Mouse (Mus musculus): ENCODE data around the gene Kmt2d. TPM values are rescaled to one million over a fixed set of nuclear protein-coding genes. Genes with fewer than 3 reads are reported as not detected.

The Kmt2d gene
- polyA plus RNA-seq, 1 experiment from 2014 or later, result 20.1 TPM

DNA sequence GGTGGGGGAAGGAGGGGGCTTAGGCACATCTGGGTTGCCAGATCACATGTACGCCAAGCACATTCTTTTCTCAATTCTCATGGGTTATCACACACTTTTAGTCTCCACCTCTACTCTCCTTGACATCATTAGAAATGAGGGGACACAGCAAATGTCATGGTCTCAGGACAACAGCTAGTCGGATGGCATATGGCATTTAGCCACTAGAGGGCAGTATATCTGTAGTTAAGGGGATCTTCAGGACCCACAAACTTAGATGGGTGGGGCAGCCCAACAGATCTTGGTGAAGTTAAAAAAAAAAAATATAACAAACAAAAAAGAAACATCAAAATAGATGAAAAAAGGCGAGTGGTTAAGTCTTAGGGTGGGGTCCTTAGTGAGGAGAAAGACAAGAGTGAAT lies 6.3 kb upstream of the Kmt2d start:
- WGBS, result 17% methylated on average over 3 of the region's 3 CpGs
- H3K4me1 ChIP-seq (replicated peaks; ENCODE audit: control insufficient read depth, insufficient read depth, low read length), result peaks cover 2% of the 10 kb centered on the region; the same call in 1 of the 2 replicates

DNA sequence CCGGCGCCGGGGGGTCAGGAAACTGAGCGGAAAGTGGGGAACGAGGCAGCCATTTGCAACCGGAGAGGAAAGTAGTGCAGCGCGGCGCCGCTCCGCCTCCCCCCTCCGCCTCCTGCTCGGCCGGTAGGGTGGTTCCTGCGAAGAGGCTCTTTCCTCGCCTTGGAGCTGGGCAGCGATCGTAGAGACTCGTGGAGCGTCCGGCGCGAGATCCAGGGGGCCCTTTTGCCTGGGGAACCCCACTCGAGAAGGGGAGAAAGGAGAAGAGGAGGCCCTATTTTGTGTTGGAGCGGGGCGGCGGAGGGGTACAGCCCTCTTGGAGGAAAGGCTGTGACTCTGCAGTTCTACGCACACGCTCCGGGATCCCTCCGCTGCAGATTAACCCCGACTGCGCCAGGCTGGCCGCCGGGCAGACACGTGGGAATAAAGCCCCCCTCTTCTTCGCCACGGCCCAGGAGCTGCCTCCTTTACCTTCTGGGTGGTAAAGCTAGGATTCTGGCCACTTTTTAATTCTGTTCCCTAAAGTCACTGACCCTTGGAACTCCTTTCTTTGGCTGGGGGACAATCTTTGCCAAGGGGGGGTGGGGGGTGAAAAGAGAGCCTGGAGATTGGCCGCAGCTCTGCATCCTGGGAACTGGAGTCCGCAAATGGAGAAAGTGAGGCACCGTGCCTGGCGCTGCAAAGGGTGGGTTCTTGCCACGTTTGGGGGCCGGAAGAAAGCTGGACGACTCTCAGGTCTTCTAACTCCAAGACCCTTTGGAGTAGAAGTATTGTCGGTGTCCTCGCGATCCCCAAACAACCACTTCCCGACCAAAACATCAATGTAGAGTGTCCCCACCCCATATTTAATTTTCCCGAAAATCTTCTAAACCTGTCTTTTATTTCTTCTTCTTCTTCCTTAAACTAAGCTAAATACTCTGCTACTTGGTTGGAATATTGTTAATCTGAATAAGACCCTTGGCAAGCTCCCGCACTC lies 1.2 kb upstream of the Kmt2d start:
- H3K4me2 ChIP-seq (ENCODE audit: low read depth, low read length, severe bottlenecking), result peak overlapping the region; percentile 98
- no peaks in the 10 kb centered on the region for H3K36me3 ChIP-seq (ENCODE audit: control insufficient read depth, insufficient read depth, low read length)
- H3K4me3 ChIP-seq (ENCODE audit: low read depth, low read length), result peak overlapping the region; percentile 99
- DNase-seq (ENCODE audit: low spot score), result peak; percentile 97
- no peaks in the 10 kb centered on the region for H3K9me3 ChIP-seq (ENCODE audit: control insufficient read depth, low read length)
- 2% methylated on average over 51 of the region's 51 CpGs for WGBS
- peak overlapping the region; percentile 95 for H3K27ac ChIP-seq (ENCODE audit: low read depth, low read length)
- H3K9ac ChIP-seq (ENCODE audit: low read length), result peak overlapping the region; percentile 99
- ATAC-seq (replicated peaks; ENCODE audit: low FRiP score), result peak; percentile 81
- no peaks in the 10 kb centered on the region for H3K27me3 ChIP-seq (ENCODE audit: control insufficient read depth, insufficient read depth, low read length)
- peaks cover 24% of the 10 kb centered on the region for H3K4me1 ChIP-seq (replicated peaks; ENCODE audit: control insufficient read depth, insufficient read depth, low read length)

More for the DNA sequence above, 6.3 kb upstream of the Kmt2d start:
- Histone ChIP-seq H3K4me2 (ENCODE audit: low read depth, low read length, severe bottlenecking) (no peak overlapping the region), H3K9ac (ENCODE audit: low read length) (no peak overlapping the region), H3K9me3 (ENCODE audit: control insufficient read depth, low read length) (no peaks in the 10 kb centered on the region), H3K36me3 (ENCODE audit: control insufficient read depth, insufficient read depth, low read length) (no peaks in the 10 kb centered on the region), H3K27me3 (ENCODE audit: control insufficient read depth, insufficient read depth, low read length) (no peaks in the 10 kb centered on the region), H3K4me3 (ENCODE audit: low read depth, low read length) (no peak overlapping the region), H3K27ac (ENCODE audit: low read depth, low read length) (no peak overlapping the region)
- ATAC-seq (replicated peaks; ENCODE audit: low FRiP score) (no peak), DNase-seq (ENCODE audit: low spot score) (peak; percentile 73)

DNA sequence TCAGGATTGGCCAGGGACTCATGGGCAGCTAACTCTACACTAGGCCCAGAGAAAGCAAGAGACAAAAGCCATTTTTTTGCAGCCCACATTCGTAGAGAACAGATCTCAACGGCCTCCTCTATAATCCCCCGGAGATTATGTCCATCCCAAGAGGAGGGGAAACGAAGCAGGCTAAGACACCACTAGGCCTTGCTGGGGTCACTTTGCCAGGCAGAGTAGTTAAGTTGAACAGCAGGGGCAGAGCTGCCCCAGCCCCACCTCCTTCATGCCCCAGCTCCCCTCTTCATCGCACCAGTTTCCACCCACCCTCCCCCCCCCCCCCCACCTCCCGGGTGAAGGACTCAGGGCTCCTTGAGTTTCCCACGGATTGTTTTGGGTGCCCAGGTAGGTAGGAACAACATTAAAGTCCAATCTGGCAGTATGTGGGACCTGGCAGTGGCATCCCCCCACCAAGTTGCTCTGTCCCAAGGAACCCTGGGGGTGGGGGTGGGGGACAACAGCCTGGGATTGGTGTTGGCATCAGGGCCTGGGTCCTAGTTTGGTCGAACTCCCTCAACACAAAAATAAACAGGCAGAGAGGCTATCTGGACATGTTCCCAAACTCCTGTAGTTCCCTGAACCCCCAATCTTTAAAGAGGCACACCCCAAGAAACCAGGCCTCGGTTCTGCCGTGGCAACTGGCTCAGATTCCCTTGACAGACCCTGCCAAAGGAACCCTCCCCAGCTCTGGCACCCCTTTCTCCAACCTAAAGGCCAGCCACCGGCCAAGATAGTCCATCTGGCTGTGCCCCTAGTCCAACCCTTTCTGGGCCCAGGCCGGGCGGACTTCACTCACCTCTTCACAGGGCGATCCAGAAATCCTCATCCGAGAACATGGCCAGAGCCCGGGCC lies 580 bp downstream of the Kmt2d start:
- peak overlapping the region; percentile 99 for H3K4me3 ChIP-seq (ENCODE audit: low read depth, low read length)
- peak overlapping the region; percentile 98 for H3K4me2 ChIP-seq (ENCODE audit: low read depth, low read length, severe bottlenecking)
- peaks cover 5% of the 10 kb centered on the region for H3K36me3 ChIP-seq (ENCODE audit: control insufficient read depth, insufficient read depth, low read length)
- H3K9ac ChIP-seq (ENCODE audit: low read length), result peak overlapping the region; percentile 99
- H3K27me3 ChIP-seq (ENCODE audit: control insufficient read depth, insufficient read depth, low read length), result no peaks in the 10 kb centered on the region
- peak overlapping the region; percentile 95 for H3K27ac ChIP-seq (ENCODE audit: low read depth, low read length)
- H3K4me1 ChIP-seq (replicated peaks; ENCODE audit: control insufficient read depth, insufficient read depth, low read length), result peaks cover 24% of the 10 kb centered on the region
- under 1% methylated on average over 15 of the region's 16 CpGs for WGBS
- ATAC-seq (replicated peaks; ENCODE audit: low FRiP score) (no peak), DNase-seq (ENCODE audit: low spot score) (peak; percentile 60)
- no peaks in the 10 kb centered on the region for H3K9me3 ChIP-seq (ENCODE audit: control insufficient read depth, low read length)

DNA sequence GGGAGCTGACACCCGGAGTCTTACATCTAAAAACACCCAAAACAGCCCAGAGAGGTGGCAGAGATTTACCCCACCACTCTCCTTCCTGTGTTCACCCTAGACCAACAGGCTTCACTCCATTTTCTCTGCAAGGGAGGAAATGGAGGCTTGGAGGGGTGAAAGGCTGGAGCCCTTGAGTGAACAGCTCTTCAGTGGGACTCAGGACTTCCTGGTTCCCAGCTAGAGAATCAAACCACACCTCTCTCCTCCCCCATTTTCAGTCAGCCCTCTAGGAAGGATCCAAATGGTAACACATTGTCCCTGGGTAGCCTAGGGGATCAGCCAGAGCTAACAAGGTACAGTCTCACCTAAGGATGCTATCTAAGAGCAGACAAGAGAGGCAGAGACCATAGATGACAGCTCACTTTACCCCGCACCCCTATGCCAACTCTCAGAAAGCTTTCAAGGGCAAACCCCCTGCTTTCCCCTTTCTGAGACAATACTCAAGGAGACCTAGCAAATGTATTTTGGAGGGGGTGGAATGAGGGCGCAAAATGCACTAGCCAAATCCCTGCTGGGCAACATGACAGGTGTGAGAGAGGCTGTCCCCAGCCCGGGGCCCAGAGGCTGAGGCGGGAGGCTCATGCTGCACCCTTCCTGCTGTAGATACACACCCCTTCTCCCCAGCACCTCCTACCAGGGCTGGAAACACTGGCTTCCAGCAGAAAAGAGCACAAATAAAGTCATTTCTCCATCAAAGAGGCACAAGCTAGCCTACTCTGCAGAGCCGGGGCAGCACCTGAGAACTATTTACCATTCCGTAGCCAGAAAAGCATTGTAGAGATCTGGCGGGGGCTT lies 1.4 kb downstream of the Kmt2d start:
- DNase-seq (ENCODE audit: low spot score) (peak; percentile 53), ATAC-seq (replicated peaks; ENCODE audit: low FRiP score) (no peak)
- Histone ChIP-seq H3K9ac (ENCODE audit: low read length) (peak overlapping the region; percentile 99), H3K27me3 (ENCODE audit: control insufficient read depth, insufficient read depth, low read length) (no peaks in the 10 kb centered on the region), H3K4me3 (ENCODE audit: low read depth, low read length) (peak overlapping the region; percentile 99), H3K4me1 (replicated peaks; ENCODE audit: control insufficient read depth, insufficient read depth, low read length) (peaks cover 24% of the 10 kb centered on the region), H3K36me3 (ENCODE audit: control insufficient read depth, insufficient read depth, low read length) (peaks cover 13% of the 10 kb centered on the region), H3K4me2 (ENCODE audit: low read depth, low read length, severe bottlenecking) (peak overlapping the region; percentile 98), H3K9me3 (ENCODE audit: control insufficient read depth, low read length) (no peaks in the 10 kb centered on the region), H3K27ac (ENCODE audit: low read depth, low read length) (0 out of 2 replicates have a peak overlapping the region, but pooled peaks have one; percentile 37)
- WGBS, result 21% methylated on average over 8 of the region's 8 CpGs

DNA sequence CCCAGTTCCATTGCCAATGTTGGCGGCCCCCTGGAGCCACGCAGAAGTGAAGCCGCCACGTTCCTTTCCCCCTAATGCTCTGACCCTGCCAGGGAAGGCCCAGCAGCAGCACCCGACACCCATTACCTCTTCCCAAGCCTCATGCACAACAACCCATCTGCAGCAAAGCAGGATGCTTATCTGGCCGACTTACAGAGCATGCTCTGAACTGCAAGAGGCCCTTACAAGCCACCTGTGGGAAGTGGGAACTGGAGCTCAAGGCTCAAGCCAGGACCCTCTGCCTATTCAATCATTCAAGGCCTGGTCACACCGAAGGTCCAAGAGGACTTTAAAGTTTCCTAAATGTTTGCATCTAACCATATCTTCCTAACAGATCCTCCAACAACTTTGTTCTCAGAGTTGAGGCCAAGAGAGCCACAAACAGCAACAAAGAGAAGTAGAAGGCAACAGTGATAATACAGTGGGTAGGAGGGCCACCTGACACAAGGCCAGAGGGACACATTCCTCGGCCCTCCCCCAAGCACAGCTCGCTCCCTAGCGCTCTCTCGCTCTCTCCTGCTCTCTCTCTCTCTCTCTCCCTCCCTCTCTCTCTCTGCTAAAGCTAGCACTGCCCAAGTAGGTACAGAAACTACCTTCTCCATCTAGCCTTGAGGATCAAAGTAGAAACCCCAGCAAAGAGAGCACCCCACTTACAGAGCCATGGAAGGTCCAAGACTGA lies 2.5 kb downstream of the Kmt2d start:
- peaks cover 24% of the 10 kb centered on the region for H3K4me1 ChIP-seq (replicated peaks; ENCODE audit: control insufficient read depth, insufficient read depth, low read length)
- 37% methylated on average over 11 of the region's 11 CpGs for WGBS
- DNase-seq (ENCODE audit: low spot score) (no peak), ATAC-seq (replicated peaks; ENCODE audit: low FRiP score) (no peak)
- H3K4me3 ChIP-seq (ENCODE audit: low read depth, low read length), result peak overlapping the region; percentile 99
- peaks cover 14% of the 10 kb centered on the region for H3K36me3 ChIP-seq (ENCODE audit: control insufficient read depth, insufficient read depth, low read length)
- no peaks in the 10 kb centered on the region for H3K27me3 ChIP-seq (ENCODE audit: control insufficient read depth, insufficient read depth, low read length)
- H3K4me2 ChIP-seq (ENCODE audit: low read depth, low read length, severe bottlenecking), result peak overlapping the region; percentile 98
- no peaks in the 10 kb centered on the region for H3K9me3 ChIP-seq (ENCODE audit: control insufficient read depth, low read length)
- H3K27ac ChIP-seq (ENCODE audit: low read depth, low read length), result no peak overlapping the region
- H3K9ac ChIP-seq (ENCODE audit: low read length), result peak overlapping the region; percentile 32; the same call in 1 of the 2 replicates

DNA sequence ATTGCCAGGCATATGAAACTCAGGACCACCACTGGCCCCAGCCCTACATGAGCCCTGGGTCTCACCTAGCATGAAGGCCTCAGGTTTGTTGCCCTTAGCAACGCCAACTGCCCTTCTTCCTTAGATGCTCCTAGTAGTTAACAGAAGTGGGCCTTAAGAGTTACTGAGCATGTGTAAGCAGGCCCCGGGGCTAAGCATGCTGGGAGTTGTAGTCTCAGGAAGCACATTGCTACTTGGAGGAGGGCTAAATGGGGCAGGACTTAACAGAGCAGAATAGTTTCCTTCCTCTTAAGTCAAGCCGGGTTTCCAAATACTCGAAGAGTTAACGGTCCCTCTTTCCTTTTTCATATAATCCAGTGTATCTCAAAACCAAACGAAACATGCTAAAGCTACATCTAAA lies 3.7 kb downstream of the Kmt2d start:
- ATAC-seq (replicated peaks; ENCODE audit: low FRiP score), result no peak
- Histone ChIP-seq H3K36me3 (ENCODE audit: control insufficient read depth, insufficient read depth, low read length) (peaks cover 20% of the 10 kb centered on the region), H3K4me1 (replicated peaks; ENCODE audit: control insufficient read depth, insufficient read depth, low read length) (peaks cover 24% of the 10 kb centered on the region), H3K4me2 (ENCODE audit: low read depth, low read length, severe bottlenecking) (peak overlapping the region; percentile 98; the same call in 1 of the 2 replicates), H3K4me3 (ENCODE audit: low read depth, low read length) (no peak overlapping the region), H3K27ac (ENCODE audit: low read depth, low read length) (no peak overlapping the region), H3K9me3 (ENCODE audit: control insufficient read depth, low read length) (no peaks in the 10 kb centered on the region), H3K9ac (ENCODE audit: low read length) (no peak overlapping the region), H3K27me3 (ENCODE audit: control insufficient read depth, insufficient read depth, low read length) (no peaks in the 10 kb centered on the region)
- no peak for DNase-seq (ENCODE audit: low spot score)
- WGBS, result 79% methylated on average over 6 of the region's 6 CpGs

DNA sequence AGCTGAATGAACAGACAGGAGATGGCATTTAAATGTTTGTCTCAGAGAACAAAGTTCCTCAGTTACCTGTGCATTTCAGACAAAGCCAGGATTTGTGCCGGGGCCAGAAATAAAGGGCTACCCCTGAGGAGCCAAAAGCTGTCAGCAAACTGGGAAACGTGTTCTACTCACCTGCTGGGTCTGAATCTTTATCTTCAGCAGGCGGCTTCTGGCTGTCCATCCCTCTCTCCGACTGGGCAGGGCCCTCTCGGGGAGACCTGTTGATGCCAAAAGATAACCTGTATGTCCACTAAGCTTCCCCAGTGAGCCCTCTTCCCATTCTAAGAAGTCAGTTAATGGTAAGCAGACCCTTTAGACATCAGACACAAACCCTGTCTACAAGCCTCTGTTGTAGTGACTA lies 4.5 kb downstream of the Kmt2d start:
- WGBS, result 85% methylated on average over 5 of the region's 5 CpGs
- ATAC-seq (replicated peaks; ENCODE audit: low FRiP score) (no peak), DNase-seq (ENCODE audit: low spot score) (no peak)
- Histone ChIP-seq H3K4me3 (ENCODE audit: low read depth, low read length) (no peak overlapping the region), H3K9me3 (ENCODE audit: control insufficient read depth, low read length) (no peaks in the 10 kb centered on the region), H3K27me3 (ENCODE audit: control insufficient read depth, insufficient read depth, low read length) (no peaks in the 10 kb centered on the region), H3K4me2 (ENCODE audit: low read depth, low read length, severe bottlenecking) (no peak overlapping the region), H3K9ac (ENCODE audit: low read length) (no peak overlapping the region), H3K4me1 (replicated peaks; ENCODE audit: control insufficient read depth, insufficient read depth, low read length) (peaks cover 24% of the 10 kb centered on the region), H3K36me3 (ENCODE audit: control insufficient read depth, insufficient read depth, low read length) (peaks cover 27% of the 10 kb centered on the region), H3K27ac (ENCODE audit: low read depth, low read length) (no peak overlapping the region)
